Mouse (Mus musculus) myocyte (in vitro differentiated cells): ENCODE results near the gene Itpr3.

Experiments
- CEBPB ChIP-seq: IDR thresholded peaks from 2 replicates; pipeline ENCODE4 v1.6.1; 2011; ENCODE audit warnings: mild to moderate bottlenecking, moderate library complexity; ENCODE audit not compliant: poor library complexity, insufficient read depth, severe bottlenecking
- E2F4 ChIP-seq: IDR thresholded peaks from one replicate; pipeline ENCODE4 v1.6.1; 2011; ENCODE audit warnings: mild to moderate bottlenecking, control low read depth, moderate library complexity; ENCODE audit not compliant: insufficient read depth
- MYOG ChIP-seq, 3 experiments: IDR thresholded peaks; one replicate each; pipeline ENCODE4 v1.6.1; 2011; ENCODE audit warnings: control low read depth in 2 of 3, low read depth in 2 of 3, mild to moderate bottlenecking in 2 of 3; ENCODE audit not compliant: insufficient read length in 2 of 3, control insufficient read depth in 1 of 3, insufficient read depth in 1 of 3
- POLR2A ChIP-seq: IDR thresholded peaks from one replicate; pipeline ENCODE4 v1.6.1; 2011; ENCODE audit warnings: low read depth, mild to moderate bottlenecking, control low read depth, moderate library complexity; ENCODE audit not compliant: insufficient read length
- TCF12 ChIP-seq: IDR thresholded peaks from one replicate; pipeline ENCODE4 v1.6.1; 2011; ENCODE audit warnings: mild to moderate bottlenecking, control low read depth; ENCODE audit not compliant: poor library complexity, insufficient read depth, severe bottlenecking

DNA sequence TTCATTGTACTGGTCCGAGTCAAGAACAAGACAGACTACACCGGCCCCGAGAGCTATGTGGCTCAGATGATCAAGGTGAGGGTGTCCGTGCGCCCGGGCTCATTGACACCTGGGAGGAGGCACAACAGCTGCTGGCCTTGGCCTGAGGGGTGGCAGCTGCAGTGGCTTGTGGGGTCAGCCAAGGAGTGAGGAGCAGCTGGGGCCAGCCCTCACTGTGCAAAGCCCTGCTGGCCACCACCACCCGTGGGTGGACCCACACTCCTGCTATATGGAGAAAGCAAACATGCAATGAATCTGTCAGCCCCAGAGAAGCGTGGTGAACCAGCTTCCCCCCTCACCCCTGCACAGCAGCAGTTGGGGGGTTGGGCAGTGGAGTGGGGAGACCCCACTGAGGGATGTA lies 62.9 kb downstream of the Itpr3 start:
- no peak for TF ChIP-seq POLR2A
- peak; percentile 71 for TF ChIP-seq TCF12
- peak; percentile 85 to 100 (median 100) for TF ChIP-seq MYOG (IDR thresholded peaks at IDR 0.05; ENCODE audit: control insufficient read depth in 1 of 3, insufficient read depth in 1 of 3, insufficient read length in 2 of 3, low read depth in 2 of 3)
- TF ChIP-seq E2F4, result no peak
- no peak for TF ChIP-seq CEBPB
